Mouse (Mus musculus) lung, embryonic 14.5 days (tissue): ENCODE data around the gene Slc51a. TPM values are rescaled to one million over a fixed set of nuclear protein-coding genes. Genes with fewer than 3 reads are reported as not detected.
A peak's percentile ranks its signal among the peaks of the same experiment; 100 is the strongest.

Experiments used
- ATAC-seq: fragments of 200-750 bp; cut with Nextera tagmentation; 2 replicates; pipeline ENCODE4 v1.8.0; 2017; ENCODE audit warnings: mild to moderate bottlenecking, moderate TSS enrichment, moderate library complexity; ENCODE audit not compliant: insufficient read depth
- DNase-seq: peaks from one replicate; pipeline ENCODE4 v3.0.0-alpha.2; 2015
- H3K27ac ChIP-seq: fragments of 300-500 bp; sonication (generic); 2 replicates; pipeline ENCODE4 v1.5.1; 2014; ENCODE audit warnings: low read depth, mild to moderate bottlenecking, moderate library complexity
- H3K27me3 ChIP-seq: fragments of 300-500 bp; sonication (generic); 2 replicates; pipeline ENCODE4 v1.6.1; 2014; ENCODE audit warnings: low read length, control low read depth; ENCODE audit not compliant: insufficient read depth
- H3K36me3 ChIP-seq: fragments of 300-500 bp; sonication (generic); 2 replicates; pipeline ENCODE4 v1.6.1; 2014; ENCODE audit warnings: control low read depth; ENCODE audit not compliant: insufficient read depth
- H3K4me1 ChIP-seq: fragments of 300-500 bp; sonication (generic); 2 replicates; pipeline ENCODE4 v1.6.1; 2014; ENCODE audit warnings: antibody characterized with exemption, control low read depth; ENCODE audit not compliant: insufficient read depth
- H3K4me2 ChIP-seq: fragments of 300-500 bp; sonication (generic); 2 replicates; pipeline ENCODE4 v1.6.1; 2014; ENCODE audit warnings: mild to moderate bottlenecking
- H3K4me3 ChIP-seq: fragments of 300-500 bp; sonication (generic); 2 replicates; pipeline ENCODE4 v1.5.1; 2014; ENCODE audit warnings: low read depth, low read length
- H3K9ac ChIP-seq: fragments of 300-500 bp; sonication (generic); 2 replicates; pipeline ENCODE4 v1.6.1; 2014
- H3K9me3 ChIP-seq: fragments of 300-500 bp; sonication (generic); 2 replicates; pipeline ENCODE4 v1.6.1; 2016; ENCODE audit warnings: low read depth, low read length, control low read depth
- CTCF ChIP-seq: IDR thresholded peaks from 2 replicates; pipeline ENCODE4 v1.5.1; 2016; ENCODE audit warnings: antibody characterized with exemption, low read depth
- WGBS: fragments of 180-500 bp; shearing (Covaris S2); extraction: QIAGEN DNeasy Blood & Tissue Kit; methylation state at CpG from one replicate; pipeline ENCODE4 v1.1.7; 2014; 5-methylcytosine and 5-hydroxymethylcytosine counted together
- polyA plus RNA-seq: library from polyadenylated mRNA; unstranded; fragments of >200 nt; fragmentation: Nextera tagmentation; extraction: Ambion mirVana; gene quantifications from 2 replicates; pipeline ENCODE4 v1.2.1, GENCODE M21; 2014

Slc51a gene
- polyA plus RNA-seq, 1 experiment from 2014 or later, result 0.24 TPM

DNA sequence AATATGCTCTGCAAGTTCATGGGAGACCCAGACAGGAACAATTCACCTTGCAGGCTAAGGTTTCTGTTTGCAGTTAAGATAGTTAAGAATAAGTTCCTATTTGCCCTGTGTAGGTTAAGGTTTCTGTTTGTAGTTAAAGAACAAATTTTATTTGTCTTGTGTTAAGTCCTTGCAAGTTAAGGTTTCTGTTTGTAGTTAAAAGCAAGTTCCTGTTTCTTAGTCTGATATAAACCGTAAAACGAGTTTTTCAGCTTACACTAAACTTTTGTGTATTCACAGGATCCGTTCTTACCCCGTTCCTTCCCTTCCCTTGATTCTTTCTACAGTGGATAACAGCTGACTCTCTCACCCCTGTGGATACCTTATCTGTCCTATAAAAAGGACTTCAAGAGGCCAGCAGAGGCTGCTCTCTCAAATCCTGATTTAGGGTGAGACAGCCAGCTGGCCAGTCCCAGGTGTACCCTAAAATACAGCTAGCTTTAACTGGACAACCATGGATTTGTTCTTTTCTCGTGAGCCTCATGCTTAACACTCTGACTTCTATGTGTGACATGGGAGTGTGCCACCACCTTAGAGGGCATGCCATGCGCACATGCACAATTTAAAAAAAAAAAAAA is 35.0 kb upstream of the Slc51a start:
- peak overlapping the region; percentile 36; the same call in 1 of the 2 replicates for H3K27ac ChIP-seq
- no peak for TF ChIP-seq CTCF
- H3K4me2 ChIP-seq, result no peak overlapping the region
- DNase-seq, result no peak
- no peaks in the 10 kb centered on the region for H3K36me3 ChIP-seq
- no peak for ATAC-seq
- 59% methylated on average over 6 of the region's 6 CpGs for WGBS
- no peak overlapping the region for H3K4me3 ChIP-seq
- H3K9me3 ChIP-seq, result no peaks in the 10 kb centered on the region
- no peaks in the 10 kb centered on the region for H3K27me3 ChIP-seq
- no peaks in the 10 kb centered on the region for H3K4me1 ChIP-seq
- no peak overlapping the region for H3K9ac ChIP-seq

DNA sequence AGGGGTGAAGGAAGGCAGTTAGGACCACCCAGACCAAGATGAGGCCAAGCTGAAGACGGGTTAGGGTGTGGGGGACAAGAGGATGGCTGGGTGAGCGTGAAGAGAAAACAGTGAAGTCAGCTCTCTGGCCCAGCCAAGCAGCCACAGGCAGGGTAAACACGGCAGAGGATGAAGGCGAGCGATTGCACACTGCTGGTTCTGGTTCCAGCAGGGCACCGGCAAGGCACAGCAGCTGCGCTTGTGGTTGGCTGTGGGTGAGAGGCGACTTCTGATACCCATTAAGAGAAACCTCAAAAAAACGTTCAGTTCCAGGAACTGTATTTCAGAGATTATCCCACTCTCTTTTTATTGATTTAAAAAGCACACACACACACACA is 32.7 kb upstream of the Slc51a start:
- Histone ChIP-seq H3K4me3 (no peak overlapping the region), H3K4me1 (no peaks in the 10 kb centered on the region), H3K9ac (no peak overlapping the region), H3K27me3 (no peaks in the 10 kb centered on the region), H3K9me3 (no peaks in the 10 kb centered on the region), H3K4me2 (no peak overlapping the region), H3K36me3 (no peaks in the 10 kb centered on the region), H3K27ac (no peak overlapping the region)
- DNase-seq (peak; percentile 34), ATAC-seq (no peak)
- no peak for TF ChIP-seq CTCF
- WGBS, result 40% methylated on average over 9 of the region's 9 CpGs

- Histone ChIP-seq H3K4me2 (no peak overlapping the region), H3K27me3 (no peaks in the 10 kb centered on the region), H3K9me3 (no peaks in the 10 kb centered on the region), H3K4me1 (no peaks in the 10 kb centered on the region), H3K27ac (no peak overlapping the region), H3K4me3 (no peak overlapping the region), H3K9ac (no peak overlapping the region), H3K36me3 (no peaks in the 10 kb centered on the region)
- no peak for TF ChIP-seq CTCF
- no peak for ATAC-seq
- DNase-seq, result no peak
- 69% methylated on average over 15 of the region's 15 CpGs for WGBS
Measured at GRCm38 (mm10) chr16:32519656-32520371, 32.1 kb upstream of the Slc51a start.

- H3K27me3 ChIP-seq, result no peaks in the 10 kb centered on the region
- H3K36me3 ChIP-seq, result no peaks in the 10 kb centered on the region
- no peak for ATAC-seq
- no peaks in the 10 kb centered on the region for H3K9me3 ChIP-seq
- 84% methylated on average over 12 of the region's 12 CpGs for WGBS
- H3K9ac ChIP-seq, result no peak overlapping the region
- H3K27ac ChIP-seq, result no peak overlapping the region
- H3K4me2 ChIP-seq, result no peak overlapping the region
- TF ChIP-seq CTCF, result no peak
- DNase-seq, result no peak
- peaks cover 1% of the 10 kb centered on the region; the same call in 1 of the 2 replicates for H3K4me1 ChIP-seq
- no peak overlapping the region for H3K4me3 ChIP-seq
Measured at GRCm38 (mm10) chr16:32517785-32518481, 30.3 kb upstream of the Slc51a start.

- peak overlapping the region; percentile 46 for H3K4me2 ChIP-seq
- no peaks in the 10 kb centered on the region for H3K36me3 ChIP-seq
- no peak for TF ChIP-seq CTCF
- no peaks in the 10 kb centered on the region for H3K9me3 ChIP-seq
- no peak overlapping the region for H3K4me3 ChIP-seq
- no peaks in the 10 kb centered on the region for H3K27me3 ChIP-seq
- ATAC-seq, result peak; percentile 78
- WGBS, result 25% methylated on average over 21 of the region's 21 CpGs
- peaks cover 6% of the 10 kb centered on the region; the same call in 1 of the 2 replicates for H3K4me1 ChIP-seq
- peak; percentile 40 for DNase-seq
- H3K9ac ChIP-seq, result peak overlapping the region; percentile 33; the same call in 1 of the 2 replicates
- H3K27ac ChIP-seq, result peak overlapping the region; percentile 42
Measured at GRCm38 (mm10) chr16:32516006-32516962, 28.6 kb upstream of the Slc51a start.

DNA sequence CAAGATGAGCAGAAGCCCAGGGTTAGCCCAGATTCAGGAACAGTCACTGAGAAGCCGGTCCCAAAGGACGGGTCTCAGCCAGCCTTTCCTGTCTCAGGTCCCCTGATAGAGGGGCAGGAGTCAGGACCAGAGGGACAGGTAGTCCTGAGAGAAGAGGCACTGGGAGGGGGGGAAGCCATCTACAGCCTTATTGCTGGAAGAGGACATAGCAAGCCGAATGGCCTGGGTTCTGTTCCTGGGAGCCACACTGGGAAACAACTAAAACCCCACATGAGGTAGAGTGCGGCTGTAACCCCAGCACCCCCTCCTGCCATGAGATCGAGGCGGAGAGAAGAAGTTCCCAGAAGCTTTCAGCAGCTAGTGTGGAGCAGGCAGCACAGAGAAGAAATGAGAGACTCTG is 26.3 kb upstream of the Slc51a start:
- 93% methylated on average over 6 of the region's 6 CpGs for WGBS
- no peaks in the 10 kb centered on the region for H3K9me3 ChIP-seq

More for the DNA sequence above, 26.3 kb upstream of the Slc51a start:
- no peaks in the 10 kb centered on the region for H3K36me3 ChIP-seq
- H3K27ac ChIP-seq, result no peak overlapping the region
- H3K27me3 ChIP-seq, result no peaks in the 10 kb centered on the region
- H3K4me2 ChIP-seq, result no peak overlapping the region
- TF ChIP-seq CTCF, result no peak
- no peak overlapping the region for H3K4me3 ChIP-seq
- no peak overlapping the region for H3K9ac ChIP-seq
- peaks cover 23% of the 10 kb centered on the region for H3K4me1 ChIP-seq
- DNase-seq, result no peak
- ATAC-seq, result no peak
